Mouse (Mus musculus) layer of hippocampus, adult 18-20 months (tissue): ENCODE results near the gene Tdp2. TPM values are rescaled to one million over a fixed set of nuclear protein-coding genes. Genes with fewer than 3 reads are reported as not detected.
"Not testable (repeated sequence)": the region's sequence is repeated elsewhere in the genome, so short reads cannot be mapped to it uniquely, and the experiment has no call there.

Experiments used
- DNase-seq, 2 experiments: peaks; one replicate each; pipeline ENCODE4 v3.0.0; 2022; ENCODE audit warnings: low spot score in 2 of 2
- total RNA-seq, 2 experiments: library from RNA; stranded (reverse); gene quantifications; 2 replicates each; pipeline ENCODE4 v1.2.3; 2021

Tdp2 gene
- total RNA-seq, 2 experiments from 2014 or later, result 19.5 to 20.1 TPM

DNA sequence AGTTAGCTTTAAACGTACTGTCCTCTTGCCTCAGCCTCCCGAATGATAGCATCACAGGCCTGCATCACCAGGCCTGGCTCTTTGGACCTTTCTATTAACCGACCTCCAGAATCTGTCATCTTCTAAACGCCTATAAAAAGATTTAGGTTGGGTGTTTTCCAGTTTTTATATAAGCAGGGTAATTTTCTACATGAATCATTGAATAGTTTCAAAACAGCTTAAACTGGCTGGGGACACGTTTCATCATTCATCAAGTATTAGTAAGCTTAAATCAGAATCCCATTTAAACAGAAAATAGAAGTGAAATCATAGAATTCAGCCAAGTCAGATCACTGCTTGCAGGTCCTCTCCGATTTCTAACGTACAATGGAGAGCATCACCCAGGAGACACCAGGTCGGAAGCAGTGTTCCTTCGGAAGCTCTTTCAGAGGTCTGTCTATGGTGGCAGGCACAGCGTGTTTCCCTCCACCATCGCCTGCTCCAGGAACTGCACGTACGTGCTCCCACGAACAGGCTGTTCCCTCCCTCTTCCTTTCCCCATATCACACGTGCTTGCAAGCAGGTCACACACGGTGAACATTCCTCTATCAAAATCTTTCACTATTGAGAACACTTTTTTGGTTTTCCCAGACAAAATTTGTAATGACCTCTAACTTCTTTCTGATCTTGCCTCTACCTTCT lies 8.7 kb upstream of the Tdp2 start:
- DNase-seq, result peak; percentile 66 to 87

- no peak for DNase-seq
These were observed 6.8 kb upstream of the Tdp2 start for GRCm38 (mm10) chr13:24824647-24825046.

DNA sequence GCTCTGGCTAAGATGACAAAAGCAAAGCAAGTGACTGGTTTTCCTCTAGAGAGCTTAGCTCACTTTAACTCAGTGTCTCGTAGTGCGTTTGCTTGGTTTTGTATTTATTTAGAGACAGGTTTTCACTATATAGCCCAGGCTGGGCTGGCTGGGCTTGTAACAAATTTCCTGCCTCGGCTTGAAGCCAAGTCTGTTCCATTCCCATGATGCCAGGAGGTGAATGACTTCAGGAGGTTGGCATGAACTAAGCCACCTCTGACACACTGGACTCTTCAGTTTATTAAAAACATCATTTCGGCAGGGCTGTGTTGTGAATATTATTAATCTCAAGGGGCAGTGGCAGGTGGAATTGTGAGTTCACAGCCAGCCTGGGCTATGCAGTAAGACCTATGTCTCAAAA lies 5.9 kb upstream of the Tdp2 start:
- DNase-seq, result no peak

- DNase-seq, result no peak
These were observed 5.4 kb upstream of the Tdp2 start for GRCm38 (mm10) chr13:24826116-24826515.

DNA sequence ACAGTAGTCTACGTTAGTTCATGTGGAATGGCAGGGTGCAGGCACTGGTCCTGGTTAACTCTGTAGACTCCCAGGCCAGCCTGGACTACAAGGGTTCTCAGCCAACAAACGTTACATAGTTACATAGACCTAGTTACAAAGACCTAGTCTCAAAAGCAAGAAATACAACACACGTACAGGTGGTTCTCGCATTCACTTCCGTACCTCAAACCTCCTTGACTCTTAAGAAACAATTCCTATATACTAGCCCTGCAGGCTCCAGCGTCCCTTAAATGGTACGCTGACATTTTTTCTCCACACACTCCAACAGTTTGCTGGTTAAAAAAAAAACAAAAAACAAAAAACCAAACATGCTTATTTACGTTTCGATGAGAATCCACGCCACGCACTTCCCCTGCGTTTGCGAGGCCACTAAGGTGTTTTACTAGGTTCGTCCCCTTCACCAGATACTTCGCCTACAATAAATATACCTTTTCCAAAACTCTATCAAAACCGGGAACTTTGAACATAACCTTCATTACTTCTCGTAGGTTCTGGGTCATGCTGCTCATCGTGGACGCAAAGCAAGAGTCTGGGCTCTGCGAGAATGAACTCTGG lies 625 bp upstream of the Tdp2 start:
- no peak for DNase-seq

- DNase-seq, result no peak
These were observed 792 bp downstream of the Tdp2 start for GRCm38 (mm10) chr13:24832131-24832810.

DNA sequence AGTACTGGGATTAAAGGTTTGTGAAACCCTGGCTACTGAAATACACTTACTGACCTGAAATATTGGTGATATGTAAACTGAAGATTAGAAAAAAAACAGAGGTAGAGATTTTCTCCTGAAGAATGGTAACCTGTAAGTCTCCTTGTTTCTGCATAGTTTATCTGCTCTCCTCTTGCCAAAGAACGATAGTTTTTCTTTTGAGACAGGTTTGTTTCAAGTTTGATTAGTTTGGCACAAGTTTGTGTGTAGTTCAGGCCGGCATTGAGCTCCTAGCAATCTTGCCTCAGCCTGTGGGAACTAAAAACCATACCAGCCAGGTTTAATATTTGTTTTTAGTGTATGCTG lies 1.3 kb downstream of the Tdp2 start:
- no peak for DNase-seq

DNA sequence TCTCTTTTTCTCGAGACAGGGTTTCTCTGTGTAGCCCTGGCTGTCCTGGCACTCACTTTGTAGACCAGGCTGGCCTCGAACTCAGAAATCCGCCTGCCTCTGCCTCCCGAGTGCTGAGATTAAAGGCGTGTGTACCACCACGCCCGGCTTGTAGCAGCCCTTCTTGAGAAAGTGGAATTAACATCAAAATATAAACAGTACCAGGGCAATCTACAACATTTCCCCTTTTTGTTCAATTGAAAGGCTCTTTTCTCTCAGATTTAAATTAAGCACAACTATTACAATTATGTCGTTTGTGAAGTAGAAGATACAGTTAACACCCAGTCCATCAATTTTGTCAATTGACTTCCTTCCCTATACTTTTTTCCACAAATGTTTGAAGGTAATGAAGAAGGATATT lies 6.3 kb downstream of the Tdp2 start:
- DNase-seq, result not testable (repeated sequence)

DNA sequence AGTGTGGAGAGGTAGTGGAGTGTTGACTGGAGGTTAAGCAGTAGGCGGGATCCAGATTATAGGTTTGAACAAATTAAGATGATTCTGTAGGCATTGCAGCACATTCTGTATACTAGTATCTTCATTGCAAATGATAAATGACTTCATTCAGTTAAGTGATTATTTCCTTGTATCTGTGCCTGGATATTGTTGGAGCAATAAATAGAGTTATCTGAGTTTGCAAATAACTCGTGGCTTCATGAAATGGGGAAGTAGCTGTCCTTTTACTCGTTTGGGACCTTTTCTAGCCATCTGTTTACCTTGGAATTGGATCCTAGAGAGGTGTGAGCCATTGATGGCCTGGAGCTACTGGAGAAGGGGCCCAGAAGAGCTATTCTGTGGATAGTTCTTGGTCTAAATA lies 8.4 kb downstream of the Tdp2 start:
- DNase-seq, result no peak

DNA sequence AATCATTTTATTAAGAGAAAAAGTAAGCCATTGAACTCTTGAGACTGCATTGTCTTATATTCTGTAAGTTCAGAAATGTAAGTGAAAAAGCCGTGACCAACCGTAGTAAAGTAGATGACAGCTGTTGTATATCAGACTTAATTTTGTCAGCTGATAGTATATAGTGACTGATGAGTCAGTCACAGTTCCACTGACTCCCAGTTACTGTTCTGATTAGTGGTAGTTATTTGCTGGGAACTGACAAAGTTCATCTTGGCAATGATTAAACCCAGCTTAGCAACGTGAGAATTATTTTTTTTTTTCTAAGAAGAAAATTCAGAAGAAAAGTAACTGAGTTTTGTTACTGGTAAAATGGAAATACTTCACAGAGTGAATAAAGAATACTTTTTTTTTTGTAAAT lies 10.2 kb downstream of the Tdp2 start:
- no peak for DNase-seq

GRCm38 (mm10) chr13:24844983-24845955 lies 13.8 kb downstream of the Tdp2 start, which contains the start of gene D130043K22Rik:
Gene D130043K22Rik, plus strand, starts transcription at chr13:24845135.
- DNase-seq, result peak; percentile 75 to 80

DNA sequence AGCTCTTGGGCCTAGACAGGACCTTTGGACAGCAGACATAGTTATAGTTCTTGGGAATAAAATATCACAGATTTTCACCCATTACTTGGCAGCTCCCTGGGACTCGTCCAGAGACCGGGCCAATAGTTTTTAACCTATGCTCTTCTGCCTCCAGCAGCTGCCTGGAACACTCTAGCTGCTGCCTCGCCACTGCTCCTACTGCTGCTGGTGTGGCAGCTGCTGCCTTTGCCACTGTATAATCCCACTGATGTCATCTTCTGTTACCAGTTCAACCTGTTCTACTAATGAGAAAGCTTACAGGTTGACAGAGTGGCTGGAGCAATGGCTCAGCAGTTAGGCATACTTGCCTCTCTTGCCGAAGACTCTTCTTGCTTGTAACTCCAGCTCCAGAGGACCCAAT lies 17.8 kb downstream of the Tdp2 start:
- DNase-seq, result no peak

DNA sequence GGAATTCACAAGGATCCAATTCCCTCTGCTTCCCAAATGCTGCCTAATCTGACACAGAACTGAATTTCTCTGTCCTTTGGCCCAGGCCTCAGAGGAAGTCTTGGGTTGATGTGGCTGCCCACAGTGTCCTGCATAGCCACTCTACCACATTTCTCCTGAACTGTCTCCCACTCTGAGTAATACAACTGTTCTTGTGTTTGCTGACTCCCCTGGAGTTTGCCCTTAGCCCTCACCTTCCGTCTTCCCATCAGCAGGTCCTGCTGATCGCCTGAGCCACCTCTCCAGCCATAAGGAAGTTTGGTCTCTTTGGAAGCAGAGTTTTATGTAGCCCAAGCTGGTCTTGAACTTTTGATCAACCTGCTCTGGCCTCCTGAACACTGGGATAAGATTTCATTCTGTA lies 20.5 kb downstream of the Tdp2 start:
- no peak for DNase-seq

GRCm38 (mm10) chr13:24852570-24852969 lies 21.1 kb downstream of the Tdp2 start:
- no peak for DNase-seq

DNA sequence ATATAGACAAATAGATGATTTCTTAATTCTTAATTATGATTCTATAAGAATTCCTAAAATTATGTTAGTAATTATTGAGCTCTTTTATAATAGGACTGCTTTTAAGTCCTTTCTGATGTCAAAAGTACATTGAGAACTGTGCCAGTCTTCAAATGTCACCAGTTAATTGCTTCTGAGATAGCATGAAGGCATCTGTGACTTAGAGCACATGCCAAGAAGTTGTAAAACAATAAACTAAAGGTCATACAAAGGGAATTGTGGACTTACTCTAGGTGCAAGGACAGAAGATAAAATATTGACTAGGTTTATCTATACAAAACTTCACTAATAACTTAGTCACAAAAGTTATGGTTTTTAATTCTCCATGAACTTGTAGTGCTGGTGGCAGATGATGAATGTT lies 27.6 kb downstream of the Tdp2 start:
- no peak for DNase-seq

- no peak for DNase-seq
These were observed 29.6 kb downstream of the Tdp2 start for GRCm38 (mm10) chr13:24861084-24861483.

DNA sequence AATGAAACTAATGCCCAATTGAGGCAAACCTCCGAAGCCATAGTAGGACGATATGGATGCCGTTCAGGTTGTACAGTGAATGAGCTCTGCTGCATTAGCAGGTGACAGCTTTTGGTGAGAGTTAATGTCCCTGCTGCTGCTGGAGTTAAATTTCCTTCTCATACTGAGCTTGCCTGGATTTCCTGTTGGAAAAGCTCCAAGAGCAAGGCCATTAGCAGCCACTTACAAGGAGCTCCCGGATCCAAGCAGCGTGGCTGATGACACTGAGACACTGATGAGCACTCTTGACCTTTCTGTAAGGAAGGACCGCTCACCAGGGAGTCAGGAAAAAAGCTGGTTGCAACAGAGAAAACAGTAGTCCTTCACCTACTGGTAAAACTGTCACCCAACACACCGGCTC lies 30.5 kb downstream of the Tdp2 start:
- no peak for DNase-seq

DNA sequence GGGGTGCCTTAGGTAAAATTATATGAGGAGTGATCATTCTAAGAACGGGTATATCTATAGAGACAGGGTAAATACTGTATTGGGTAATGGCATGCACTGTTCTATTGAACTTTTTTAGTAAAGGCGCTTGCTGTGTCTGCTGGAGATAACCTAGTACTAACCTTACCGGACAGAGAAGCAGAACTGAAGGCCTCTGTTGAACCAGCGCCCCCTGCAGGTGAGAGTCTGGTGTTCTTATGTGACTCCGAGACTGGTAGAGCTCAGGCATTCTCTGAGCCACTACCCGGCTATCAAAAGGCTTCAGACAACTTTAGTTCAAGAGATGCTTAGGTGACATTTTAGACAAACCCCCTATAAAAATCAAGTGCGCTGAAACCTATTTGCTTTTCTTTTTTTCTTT lies 31.0 kb downstream of the Tdp2 start:
- DNase-seq, result peak in 1 of 2 experiments; percentile 70

GRCm38 (mm10) chr13:24866430-24867402 lies 35.2 kb downstream of the Tdp2 start:
- DNase-seq, result no peak

- no peak for DNase-seq
These were observed 36.3 kb downstream of the Tdp2 start for GRCm38 (mm10) chr13:24867789-24868188.
